Mouse (Mus musculus) intestine, embryonic 15.5 days (tissue): ENCODE measurements around the gene Mxra7. TPM values are rescaled to one million over a fixed set of nuclear protein-coding genes. Genes with fewer than 3 reads are reported as not detected.
"Not testable (repeated sequence)": the region's sequence is repeated elsewhere in the genome, so short reads cannot be mapped to it uniquely, and the experiment has no call there.

Source experiments
- ATAC-seq: fragments of 200-750 bp; cut with Nextera tagmentation; 2 replicates; pipeline ENCODE4 v1.8.0; 2017; ENCODE audit warnings: moderate TSS enrichment, moderate library complexity
- H3K27ac ChIP-seq: fragments of 300-500 bp; sonication (generic); 2 replicates; pipeline ENCODE4 v1.5.1; 2015; ENCODE audit warnings: mild to moderate bottlenecking, inconsistent platforms
- H3K27me3 ChIP-seq: fragments of 300-500 bp; sonication (generic); replicated peaks from 2 replicates; pipeline ENCODE4 v1.6.1; 2015; ENCODE audit warnings: inconsistent platforms
- H3K36me3 ChIP-seq: fragments of 300-500 bp; sonication (generic); 2 replicates; pipeline ENCODE4 v1.6.1; 2015; ENCODE audit warnings: inconsistent platforms
- H3K4me1 ChIP-seq: fragments of 300-500 bp; sonication (generic); replicated peaks from 2 replicates; pipeline ENCODE4 v1.6.1; 2015; ENCODE audit warnings: inconsistent platforms
- H3K4me2 ChIP-seq: fragments of 300-500 bp; sonication (generic); replicated peaks from 2 replicates; pipeline ENCODE4 v1.6.1; 2015; ENCODE audit warnings: mild to moderate bottlenecking, inconsistent platforms
- H3K4me3 ChIP-seq: fragments of 300-500 bp; sonication (generic); replicated peaks from 2 replicates; pipeline ENCODE4 v1.5.1; 2015; ENCODE audit warnings: inconsistent platforms
- H3K9ac ChIP-seq: fragments of 300-500 bp; sonication (generic); 2 replicates; pipeline ENCODE4 v1.6.1; 2015; ENCODE audit warnings: inconsistent platforms
- H3K9me3 ChIP-seq: fragments of 300-500 bp; sonication (generic); 2 replicates; pipeline ENCODE4 v1.6.1; 2016; ENCODE audit warnings: inconsistent platforms
- WGBS: fragments of 180-500 bp; shearing (Covaris S2); methylation state at CpG from one replicate; pipeline ENCODE4 v1.1.7; 2015; 5-methylcytosine and 5-hydroxymethylcytosine counted together
- polyA plus RNA-seq: library from polyadenylated mRNA; unstranded; fragments of >200 nt; fragmentation: Nextera tagmentation; extraction: Ambion mirVana; gene quantifications from 2 replicates; pipeline ENCODE4 v1.2.1, GENCODE M21; 2015

The Mxra7 gene
- polyA plus RNA-seq, 1 experiment from 2014 or later, result 25.5 TPM

GRCm38 (mm10) chr11:116852291-116852890 lies 24.5 kb upstream of the Mxra7 start, which contains the start of gene Mfsd11:
Mfsd11 (plus strand) TSS chr11:116852440.
- peak; percentile 59 for ATAC-seq
- 0 out of 2 replicates have a peak, but pooled peaks cover 7% of the 10 kb centered on the region for H3K36me3 ChIP-seq
- no peaks in the 10 kb centered on the region for H3K9me3 ChIP-seq
- H3K4me2 ChIP-seq, result peak within 1 kb of the TSS; percentile 62
- peak within 1 kb of the TSS; percentile 99 for H3K27ac ChIP-seq
- peak within 1 kb of the TSS; percentile 99 for H3K9ac ChIP-seq
- no peaks in the 10 kb centered on the region for H3K27me3 ChIP-seq
- H3K4me3 ChIP-seq, result peak within 1 kb of the TSS; percentile 99
- 0% methylated on average over 85 of the region's 91 CpGs for WGBS
- peaks cover 12% of the 10 kb centered on the region for H3K4me1 ChIP-seq

- H3K9me3 ChIP-seq, result no peaks in the 10 kb centered on the region
- ATAC-seq, result peak; percentile 2
- 0 out of 2 replicates have a peak, but pooled peaks cover 7% of the 10 kb centered on the region for H3K36me3 ChIP-seq
Observed at GRCm38 (mm10) chr11:116851576-116852290, 23.9 kb upstream of the Mxra7 start.

GRCm38 (mm10) chr11:116850833-116851477 lies 23.1 kb upstream of the Mxra7 start:
- Histone ChIP-seq H3K27me3 (no peaks in the 10 kb centered on the region), H3K27ac (no peak overlapping the region), H3K4me2 (peak overlapping the region; percentile 62), H3K36me3 (0 out of 2 replicates have a peak, but pooled peaks cover 5% of the 10 kb centered on the region), H3K9ac (peak overlapping the region; percentile 99), H3K9me3 (no peaks in the 10 kb centered on the region), H3K4me3 (peak overlapping the region; percentile 99), H3K4me1 (peaks cover 12% of the 10 kb centered on the region)
- no peak for ATAC-seq
- WGBS, result 24% methylated on average over 6 of the region's 6 CpGs

More at GRCm38 (mm10) chr11:116851576-116852290, 23.9 kb upstream of the Mxra7 start:
- Histone ChIP-seq H3K27ac (peak overlapping the region; percentile 99), H3K4me2 (peak overlapping the region; percentile 62), H3K4me1 (peaks cover 12% of the 10 kb centered on the region), H3K27me3 (no peaks in the 10 kb centered on the region), H3K4me3 (peak overlapping the region; percentile 99), H3K9ac (peak overlapping the region; percentile 99)
- WGBS, result under 1% methylated on average over 29 of the region's 29 CpGs

GRCm38 (mm10) chr11:116850085-116850484 lies 22.2 kb upstream of the Mxra7 start:
- Histone ChIP-seq H3K4me1 (peaks cover 12% of the 10 kb centered on the region), H3K4me2 (peak overlapping the region; percentile 62), H3K9me3 (no peaks in the 10 kb centered on the region), H3K4me3 (peak overlapping the region; percentile 20), H3K36me3 (0 out of 2 replicates have a peak, but pooled peaks cover 3% of the 10 kb centered on the region), H3K27me3 (no peaks in the 10 kb centered on the region), H3K9ac (no peak overlapping the region), H3K27ac (no peak overlapping the region)
- WGBS, result 41% methylated on average over 4 of the region's 4 CpGs
- no peak for ATAC-seq

- 0 out of 2 replicates have a peak, but pooled peaks cover 3% of the 10 kb centered on the region for H3K36me3 ChIP-seq
- no peak overlapping the region for H3K9ac ChIP-seq
- H3K27me3 ChIP-seq, result no peaks in the 10 kb centered on the region
- peaks cover 8% of the 10 kb centered on the region for H3K4me1 ChIP-seq
- H3K4me2 ChIP-seq, result no peak overlapping the region
- no peak overlapping the region for H3K27ac ChIP-seq
- ATAC-seq, result no peak
- no peaks in the 10 kb centered on the region for H3K9me3 ChIP-seq
- H3K4me3 ChIP-seq, result no peak overlapping the region
Observed at GRCm38 (mm10) chr11:116849587-116849986, 21.7 kb upstream of the Mxra7 start.

GRCm38 (mm10) chr11:116848877-116849178 lies 21.0 kb upstream of the Mxra7 start:
- H3K9ac ChIP-seq, H3K4me1 ChIP-seq, H3K36me3 ChIP-seq, H3K4me2 ChIP-seq, H3K4me3 ChIP-seq, H3K27me3 ChIP-seq, ATAC-seq, H3K27ac ChIP-seq, H3K9me3 ChIP-seq: not testable (repeated sequence)
- WGBS, result 74% methylated on average over 2 of the region's 2 CpGs

GRCm38 (mm10) chr11:116848086-116848876 lies 20.4 kb upstream of the Mxra7 start:
- Histone ChIP-seq H3K27me3 (no peaks in the 10 kb centered on the region), H3K9ac (no peak overlapping the region), H3K36me3 (0 out of 2 replicates have a peak, but pooled peaks cover 3% of the 10 kb centered on the region), H3K4me3 (no peak overlapping the region), H3K4me2 (no peak overlapping the region), H3K4me1 (peaks cover 5% of the 10 kb centered on the region; the same call in 1 of the 2 replicates), H3K9me3 (no peaks in the 10 kb centered on the region), H3K27ac (no peak overlapping the region)
- ATAC-seq, result no peak
- WGBS, result 74% methylated on average over 5 of the region's 5 CpGs

GRCm38 (mm10) chr11:116847187-116848085 lies 19.6 kb upstream of the Mxra7 start:
- no peak for ATAC-seq
- peaks cover 5% of the 10 kb centered on the region; the same call in 1 of the 2 replicates for H3K4me1 ChIP-seq
- no peak overlapping the region for H3K4me2 ChIP-seq
- no peak overlapping the region for H3K27ac ChIP-seq
- H3K9me3 ChIP-seq, result no peaks in the 10 kb centered on the region
- no peak overlapping the region for H3K9ac ChIP-seq
- H3K27me3 ChIP-seq, result no peaks in the 10 kb centered on the region
- 93% methylated on average over 3 of the region's 3 CpGs for WGBS
- H3K36me3 ChIP-seq, result 0 out of 2 replicates have a peak, but pooled peaks cover 3% of the 10 kb centered on the region
- no peak overlapping the region for H3K4me3 ChIP-seq

- ATAC-seq, result no peak
- H3K4me1 ChIP-seq, result peaks cover 5% of the 10 kb centered on the region; the same call in 1 of the 2 replicates
- 0 out of 2 replicates have a peak, but pooled peaks cover 3% of the 10 kb centered on the region for H3K36me3 ChIP-seq
- no peaks in the 10 kb centered on the region for H3K27me3 ChIP-seq
- no peak overlapping the region for H3K27ac ChIP-seq
- no peak overlapping the region for H3K9ac ChIP-seq
- WGBS, result 80% methylated on average over 4 of the region's 4 CpGs
- no peak overlapping the region for H3K4me2 ChIP-seq
- H3K4me3 ChIP-seq, result no peak overlapping the region
- H3K9me3 ChIP-seq, result no peaks in the 10 kb centered on the region
Observed at GRCm38 (mm10) chr11:116846593-116847181, 18.8 kb upstream of the Mxra7 start.

DNA sequence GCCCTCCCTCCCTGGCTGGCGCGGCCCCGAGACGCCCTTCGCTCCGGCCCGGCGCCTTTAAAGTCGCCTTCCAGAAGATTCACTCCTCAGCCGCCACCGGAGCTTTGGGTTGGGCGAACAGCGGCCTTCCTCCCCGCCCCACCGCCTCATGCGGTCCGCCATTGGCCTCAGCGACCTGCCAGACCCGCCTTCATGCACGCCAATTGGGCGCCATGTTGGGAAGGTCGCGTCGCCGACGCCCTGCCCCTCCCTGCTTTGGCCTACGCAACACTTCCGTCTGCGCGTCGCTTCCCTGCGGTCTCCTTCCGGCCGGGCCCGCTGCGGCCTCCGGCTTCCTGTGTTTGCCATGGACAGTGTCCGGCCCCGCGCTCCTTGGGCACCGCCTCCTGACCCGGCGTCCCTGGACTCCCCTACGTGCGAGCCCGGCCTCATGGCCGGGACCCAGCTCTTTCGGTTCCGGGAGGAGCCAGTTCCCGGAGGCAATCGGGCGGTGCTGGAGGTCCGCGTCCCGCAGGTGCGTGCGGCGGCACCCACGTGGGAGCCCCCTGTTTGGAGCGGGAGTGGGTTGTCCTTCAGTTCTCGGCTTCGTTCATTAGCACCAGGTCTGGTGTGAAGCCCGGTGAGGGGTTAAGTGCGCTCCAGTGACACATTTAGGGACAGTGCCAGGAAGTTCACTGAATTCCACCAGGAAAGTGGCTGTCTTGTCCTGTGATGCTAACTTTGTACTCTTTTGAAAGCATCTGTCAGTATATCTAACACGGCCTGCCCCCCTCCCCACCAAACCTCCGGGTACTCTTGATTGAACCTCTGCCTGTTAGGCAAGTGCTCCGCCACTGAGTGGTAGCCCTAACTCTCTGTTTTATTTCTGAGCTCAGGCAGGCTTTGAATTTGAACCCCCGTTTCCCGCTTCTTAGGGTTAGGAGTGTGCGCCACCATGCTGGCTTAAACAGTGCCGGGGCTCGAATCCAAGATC lies 15.7 kb upstream of the Mxra7 start, which contains the start of the genes Mettl23 and Jmjd6:
Mettl23 (plus strand) TSS at position 18 of the 973 bp plus-strand sequence.
Jmjd6 (minus strand) TSS at position 189 of the 973 bp plus-strand sequence.
- Histone ChIP-seq H3K9me3 (no peaks in the 10 kb centered on the region), H3K27me3 (no peaks in the 10 kb centered on the region), H3K4me1 (peaks cover 23% of the 10 kb centered on the region), H3K36me3 (peaks cover 16% of the 10 kb centered on the region; the same call in 1 of the 2 replicates), H3K9ac (peak within 1 kb of the TSS; percentile 86), H3K4me2 (peak within 1 kb of the TSS; percentile 80), H3K4me3 (peak within 1 kb of the TSS; percentile 77), H3K27ac (peak within 1 kb of the TSS; percentile 100)
- WGBS, result under 1% methylated on average over 72 of the region's 72 CpGs
- peak; percentile 94 for ATAC-seq
